Mouse (Mus musculus) embryo, embryonic 11 days (tissue): ENCODE results near the gene Slc25a24.

Experiments used
- DNase-seq: peaks from one replicate; pipeline ENCODE4 v3.0.0-alpha.2; 2015

Slc25a24 gene

GRCm38 (mm10) chr3:109171070-109171778, 48.3 kb downstream of the Slc25a24 start:
- peak; percentile 87 for DNase-seq

GRCm38 (mm10) chr3:109174394-109174793, 51.4 kb downstream of the Slc25a24 start:
- DNase-seq, result no peak

- peak; percentile 17 for DNase-seq
Observed at GRCm38 (mm10) chr3:109178705-109179104, 55.8 kb downstream of the Slc25a24 start.

DNA sequence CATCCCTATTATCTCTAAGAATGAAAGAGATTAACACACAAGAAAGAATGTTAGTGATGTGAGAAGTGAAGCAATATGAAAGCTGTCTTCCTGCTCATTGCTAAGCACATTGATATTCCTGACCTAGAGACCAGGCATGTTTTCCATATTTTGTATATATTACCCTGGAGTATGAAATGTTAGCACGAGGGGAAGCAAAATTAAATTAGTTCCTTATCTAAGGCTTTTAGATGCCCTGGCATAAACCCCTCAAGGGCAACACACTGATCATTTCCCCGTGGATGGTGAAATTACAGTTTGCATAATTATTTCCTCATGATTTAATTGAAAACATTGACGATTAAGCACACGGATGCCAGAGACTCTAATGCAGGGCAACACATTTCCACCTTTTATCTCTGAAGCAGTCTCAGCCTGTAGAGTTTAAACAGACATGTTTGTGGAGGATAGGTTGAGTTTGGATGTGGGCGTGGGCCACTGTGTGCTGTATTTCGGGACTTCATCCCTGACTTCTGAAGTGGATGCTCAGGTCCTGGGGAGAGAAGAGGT, 56.7 kb downstream of the Slc25a24 start:
- DNase-seq, result no peak

GRCm38 (mm10) chr3:109196166-109196565, 73.2 kb downstream of the Slc25a24 start:
- no peak for DNase-seq

GRCm38 (mm10) chr3:109199280-109199679, 76.3 kb downstream of the Slc25a24 start:
- no peak for DNase-seq

- DNase-seq, result no peak
Observed at GRCm38 (mm10) chr3:109212322-109212721, 89.4 kb downstream of the Slc25a24 start.

DNA sequence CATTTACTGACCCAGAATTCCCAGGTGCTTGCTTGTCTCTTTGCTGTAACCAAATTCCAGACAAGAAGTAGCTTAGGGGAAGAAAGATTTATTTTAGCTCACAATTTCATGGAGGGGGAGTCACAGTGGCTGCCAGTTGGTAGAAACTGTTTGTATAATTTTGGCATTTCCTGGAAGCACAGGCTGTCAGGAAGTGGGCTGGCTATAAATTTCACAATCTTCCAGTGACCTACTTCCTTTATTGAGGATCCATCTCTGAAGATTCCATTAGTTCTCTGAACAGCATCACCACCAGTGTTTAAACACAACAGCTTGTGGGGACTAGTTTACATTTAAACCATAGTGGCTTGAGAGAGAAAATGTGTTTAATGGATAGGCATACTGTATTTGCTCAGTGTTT, 93.4 kb downstream of the Slc25a24 start:
- no peak for DNase-seq
